Mouse (Mus musculus) embryonic facial prominence, embryonic 11.5 days (tissue): ENCODE measurements around the gene Kif1b. TPM values are rescaled to one million over a fixed set of nuclear protein-coding genes. Genes with fewer than 3 reads are reported as not detected.

Experiments used
- ATAC-seq: fragments of 200-750 bp; cut with Nextera tagmentation; replicated peaks from 2 replicates; pipeline ENCODE4 v1.8.0; 2017; ENCODE audit warnings: low read depth; ENCODE audit not compliant: insufficient number of reproducible peaks, low FRiP score, low TSS enrichment
- DNase-seq: peaks from one replicate; pipeline ENCODE4 v3.0.0-alpha.2; 2015; ENCODE audit warnings: low spot score
- H3K27ac ChIP-seq: fragments of 300-500 bp; sonication (generic); replicated peaks from 2 replicates; pipeline ENCODE4 v1.5.1; 2014; ENCODE audit warnings: mild to moderate bottlenecking, low read depth, low read length, control low read depth
- H3K27me3 ChIP-seq: fragments of 300-500 bp; sonication (generic); 2 replicates; pipeline ENCODE4 v1.6.1; 2014; ENCODE audit warnings: mild to moderate bottlenecking, low read length, moderate library complexity, mixed read lengths; ENCODE audit not compliant: control insufficient read depth, insufficient read depth
- H3K36me3 ChIP-seq: fragments of 300-500 bp; sonication (generic); replicated peaks from 2 replicates; pipeline ENCODE4 v1.6.1; 2014; ENCODE audit warnings: low read depth, mild to moderate bottlenecking, low read length, moderate library complexity, mixed read lengths; ENCODE audit not compliant: control insufficient read depth, insufficient read depth
- H3K4me1 ChIP-seq: fragments of 300-500 bp; sonication (generic); 2 replicates; pipeline ENCODE4 v1.6.1; 2014; ENCODE audit warnings: low read length, mixed read lengths; ENCODE audit not compliant: control insufficient read depth, insufficient read depth
- H3K4me2 ChIP-seq: fragments of 300-500 bp; sonication (generic); 2 replicates; pipeline ENCODE4 v1.6.1; 2014; ENCODE audit warnings: low read depth, mild to moderate bottlenecking, control low read depth, low read length, moderate library complexity
- H3K4me3 ChIP-seq: fragments of 300-500 bp; sonication (generic); 2 replicates; pipeline ENCODE4 v1.5.1; 2014; ENCODE audit warnings: low read depth, low read length, control low read depth
- H3K9ac ChIP-seq: fragments of 300-500 bp; sonication (generic); replicated peaks from 2 replicates; pipeline ENCODE4 v1.6.1; 2014; ENCODE audit warnings: mild to moderate bottlenecking, control low read depth, low read length
- H3K9me3 ChIP-seq: fragments of 300-500 bp; sonication (generic); replicated peaks from 2 replicates; pipeline ENCODE4 v1.6.1; 2016; ENCODE audit warnings: mild to moderate bottlenecking, low read length, inconsistent platforms, mixed read lengths; ENCODE audit not compliant: control insufficient read depth
- WGBS: fragments of 180-500 bp; shearing (Covaris S2); extraction: QIAGEN DNeasy Blood & Tissue Kit; methylation state at CpG from one replicate; pipeline ENCODE4 v1.1.7; 2014; 5-methylcytosine and 5-hydroxymethylcytosine counted together
- polyA plus RNA-seq: library from polyadenylated mRNA; unstranded; fragments of >200 nt; fragmentation: Nextera tagmentation; extraction: Ambion mirVana; gene quantifications from 2 replicates; pipeline ENCODE4 v1.2.1, GENCODE M21; 2014

The Kif1b gene
- polyA plus RNA-seq, 1 experiment from 2014 or later: 45.1 TPM

DNA sequence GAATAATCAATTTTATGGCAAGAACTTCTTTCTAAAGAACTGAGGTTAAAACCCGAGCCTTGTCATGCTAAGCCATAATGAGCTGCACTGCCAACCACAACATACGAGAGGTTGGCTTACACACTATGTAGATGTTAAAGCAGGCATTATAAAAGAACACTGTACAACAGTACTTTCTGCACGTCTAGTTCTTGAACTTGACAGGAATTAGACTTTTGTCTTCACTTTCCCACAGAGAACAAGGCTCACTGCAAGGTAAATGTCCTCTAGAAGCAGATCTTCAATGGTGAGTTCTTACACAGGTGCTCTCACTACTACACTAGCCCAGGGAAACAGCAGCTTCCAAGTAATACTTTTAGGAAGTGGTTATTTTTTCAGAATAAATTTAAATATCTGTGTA is 46.0 kb downstream of the Kif1b start:
- peaks cover 5% of the 10 kb centered on the region for H3K36me3 ChIP-seq
- H3K9me3 ChIP-seq: no peaks in the 10 kb centered on the region
- H3K27me3 ChIP-seq: no peaks in the 10 kb centered on the region
- H3K4me3 ChIP-seq: no peak overlapping the region
- ATAC-seq (no peak), DNase-seq (no peak)
- no peak overlapping the region for H3K27ac ChIP-seq
- no peaks in the 10 kb centered on the region for H3K4me1 ChIP-seq
- WGBS: 75% methylated on average over 3 of the region's 3 CpGs
- H3K9ac ChIP-seq: no peak overlapping the region
- no peak overlapping the region for H3K4me2 ChIP-seq

DNA sequence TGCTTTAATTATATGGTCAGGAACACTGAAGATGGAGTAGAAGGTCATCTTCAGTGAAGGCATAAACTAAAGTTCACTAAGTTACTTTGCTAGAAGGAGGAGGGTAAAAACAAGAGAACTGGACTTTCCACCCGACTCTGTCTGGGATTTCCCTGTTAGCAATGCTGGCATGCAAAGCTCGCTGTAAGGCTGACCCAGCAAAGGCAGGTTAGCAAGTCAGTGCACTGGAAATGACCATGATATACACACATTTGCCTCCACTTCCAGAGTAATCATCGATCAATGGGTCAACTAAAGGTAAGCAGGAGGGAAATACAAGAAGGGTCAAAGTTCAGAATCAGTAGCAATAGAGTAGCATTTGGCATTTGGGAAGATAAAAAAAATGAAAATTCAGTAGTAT is 46.6 kb downstream of the Kif1b start:
- Histone ChIP-seq H3K27ac (no peak overlapping the region), H3K36me3 (peaks cover 5% of the 10 kb centered on the region; the same call in 1 of the 2 replicates), H3K4me1 (no peaks in the 10 kb centered on the region), H3K9me3 (no peaks in the 10 kb centered on the region), H3K4me3 (no peak overlapping the region), H3K9ac (no peak overlapping the region), H3K4me2 (no peak overlapping the region), H3K27me3 (no peaks in the 10 kb centered on the region)
- 88% methylated on average over 3 of the region's 3 CpGs for WGBS
- no peak for ATAC-seq
- no peak for DNase-seq

DNA sequence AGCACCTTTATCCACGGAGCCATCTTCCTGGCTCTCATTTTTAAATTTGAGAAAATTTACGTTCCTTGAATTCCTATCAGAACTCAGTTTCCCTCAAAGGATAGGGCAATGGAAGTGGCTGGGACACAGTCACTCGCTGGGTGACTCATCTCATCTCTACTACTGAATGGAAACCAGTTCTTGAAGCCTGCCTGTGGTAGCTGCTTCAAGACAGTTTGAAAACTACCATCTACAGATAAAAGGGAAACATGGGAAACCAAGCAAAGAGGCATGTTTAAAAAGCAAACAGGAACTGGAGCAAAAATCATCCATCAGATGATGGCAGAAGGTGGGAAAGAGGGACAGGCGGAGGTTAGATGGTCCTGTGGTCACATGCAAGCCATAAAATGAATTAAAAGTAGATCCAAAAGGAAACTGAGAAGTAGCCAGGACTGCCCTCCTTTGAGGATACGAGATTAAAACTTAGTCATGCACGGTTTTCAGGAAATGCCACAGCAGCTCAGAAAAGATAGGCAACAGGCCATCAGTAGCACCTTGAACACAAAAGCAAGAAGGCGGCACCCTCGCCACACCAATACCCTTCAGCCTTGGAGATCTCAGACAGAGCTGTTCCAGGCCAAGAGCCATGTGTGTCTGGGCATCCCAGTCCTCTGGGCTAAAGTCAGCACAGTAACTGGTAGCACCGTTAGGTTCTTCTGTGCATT is 48.0 kb downstream of the Kif1b start:
- ATAC-seq (no peak), DNase-seq (no peak)
- 91% methylated on average over 9 of the region's 9 CpGs for WGBS
- Histone ChIP-seq H3K4me3 (no peak overlapping the region), H3K4me2 (no peak overlapping the region), H3K9ac (no peak overlapping the region), H3K9me3 (no peaks in the 10 kb centered on the region), H3K4me1 (no peaks in the 10 kb centered on the region), H3K27ac (no peak overlapping the region), H3K27me3 (no peaks in the 10 kb centered on the region), H3K36me3 (0 out of 2 replicates have a peak, but pooled peaks cover 2% of the 10 kb centered on the region)

DNA sequence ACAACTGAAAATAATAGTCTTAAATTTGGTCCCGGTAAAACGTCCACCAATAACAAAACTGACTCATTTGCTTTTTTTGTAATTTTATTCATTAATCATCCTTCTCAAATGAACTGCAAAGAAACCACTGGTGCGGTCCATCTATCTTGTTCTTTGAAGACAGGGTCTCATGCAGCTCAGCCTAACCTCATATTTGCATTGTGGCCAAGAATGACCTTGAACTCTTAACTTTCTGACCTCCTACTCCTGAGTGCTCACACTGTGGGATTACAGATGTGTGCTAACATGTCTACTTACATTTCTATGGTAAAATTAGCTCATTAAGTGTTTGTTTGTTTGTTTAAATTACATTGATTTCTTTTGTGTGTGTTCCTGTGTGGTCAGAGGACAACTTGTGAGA is 48.6 kb downstream of the Kif1b start:
- no peak overlapping the region for H3K9ac ChIP-seq
- H3K4me3 ChIP-seq: no peak overlapping the region
- no peaks in the 10 kb centered on the region for H3K9me3 ChIP-seq
- WGBS: 90% methylated on average over 3 of the region's 3 CpGs
- no peak for ATAC-seq
- H3K4me1 ChIP-seq: no peaks in the 10 kb centered on the region
- H3K4me2 ChIP-seq: no peak overlapping the region
- H3K27me3 ChIP-seq: no peaks in the 10 kb centered on the region
- no peak overlapping the region for H3K27ac ChIP-seq
- DNase-seq: no peak
- 0 out of 2 replicates have a peak, but pooled peaks cover under 1% of the 10 kb centered on the region for H3K36me3 ChIP-seq

DNA sequence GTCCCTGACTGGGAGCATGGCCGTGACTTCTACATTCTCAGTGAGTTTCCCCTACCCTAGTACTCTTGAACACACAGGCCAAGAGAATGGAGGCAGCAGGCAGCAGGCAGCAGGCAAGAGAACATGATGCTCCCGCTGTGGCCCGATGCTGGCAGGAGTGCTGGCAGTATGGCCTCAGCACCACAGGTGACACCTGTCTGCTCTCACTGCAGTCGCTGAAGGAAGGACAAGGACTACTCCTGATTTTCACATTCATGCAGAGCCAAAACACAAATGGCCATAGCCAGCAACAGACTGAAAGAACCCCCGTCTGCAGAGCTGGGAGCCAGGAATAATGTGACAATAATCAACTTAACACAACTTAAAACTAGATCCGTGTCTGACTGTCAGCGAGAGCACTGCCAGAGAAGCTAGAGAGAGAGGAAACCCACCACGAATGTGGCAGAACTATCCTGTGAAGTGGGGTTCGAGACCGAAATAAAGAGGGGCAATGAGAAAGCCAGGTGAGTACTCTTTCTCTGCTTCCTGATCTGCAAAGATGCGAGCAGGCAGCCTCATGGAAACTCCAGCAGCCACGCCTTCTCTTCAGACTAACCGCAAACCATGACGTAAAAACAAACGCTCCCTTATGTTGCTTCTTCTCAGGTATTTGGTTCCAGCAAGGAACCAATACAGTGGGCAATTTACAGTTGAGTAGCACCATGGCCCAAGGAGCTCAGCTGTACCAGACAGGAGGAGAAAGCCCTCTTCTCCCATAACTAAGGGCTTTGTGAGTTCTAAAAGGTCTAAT is 50.8 kb downstream of the Kif1b start:
- no peak overlapping the region for H3K27ac ChIP-seq
- 93% methylated on average over 15 of the region's 15 CpGs for WGBS
- H3K4me1 ChIP-seq: no peaks in the 10 kb centered on the region
- H3K9ac ChIP-seq: no peak overlapping the region
- no peaks in the 10 kb centered on the region for H3K9me3 ChIP-seq
- ATAC-seq (no peak), DNase-seq (no peak)
- H3K36me3 ChIP-seq: no peaks in the 10 kb centered on the region
- no peaks in the 10 kb centered on the region for H3K27me3 ChIP-seq
- H3K4me3 ChIP-seq: no peak overlapping the region
- H3K4me2 ChIP-seq: no peak overlapping the region

DNA sequence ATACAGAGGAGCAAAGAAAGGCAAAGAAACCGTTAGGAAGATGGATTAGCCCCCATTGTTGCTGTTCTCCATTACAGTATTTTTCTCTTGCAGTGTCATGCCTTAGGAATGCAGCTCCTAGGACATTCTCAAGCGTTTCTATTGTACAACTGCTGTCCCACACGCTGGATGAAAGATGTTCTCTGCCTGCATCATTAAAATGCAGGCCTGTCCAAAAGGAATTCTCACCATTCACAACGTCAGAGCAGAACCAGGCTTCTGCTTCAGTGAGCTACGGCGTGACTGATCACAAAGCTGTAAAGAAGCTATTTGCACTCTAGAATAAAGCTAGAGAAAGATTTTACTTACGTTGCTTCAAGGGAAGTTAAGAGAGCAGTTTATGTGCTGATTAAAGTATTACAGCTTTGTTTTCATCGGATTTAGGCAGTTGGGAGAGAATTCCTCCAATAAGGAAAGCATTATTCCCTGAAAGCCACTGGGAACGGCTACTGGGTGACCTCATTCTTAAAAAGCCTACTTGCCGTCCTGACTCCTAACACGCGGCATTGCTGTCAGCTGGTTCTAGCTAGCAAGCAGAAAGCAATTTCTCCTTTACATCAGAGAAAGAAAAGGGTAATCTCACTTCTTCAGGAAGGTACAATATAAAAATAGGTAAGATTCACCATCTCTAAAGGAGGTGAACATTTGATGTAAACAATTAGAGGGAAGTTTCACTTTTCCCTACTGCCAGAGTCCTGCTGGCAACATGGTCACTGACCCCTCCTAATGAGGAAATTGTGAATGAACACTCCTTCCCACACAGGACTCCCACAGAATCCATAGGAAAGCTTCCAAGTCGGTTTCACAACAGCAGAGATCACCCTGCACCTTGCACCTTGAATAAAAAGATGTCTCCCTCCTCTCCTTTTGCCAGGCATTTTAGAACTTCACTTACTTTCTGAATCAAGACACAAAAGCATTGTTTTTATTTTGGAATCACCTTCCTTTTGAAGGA is 51.9 kb downstream of the Kif1b start:
- Histone ChIP-seq H3K9ac (no peak overlapping the region), H3K4me3 (no peak overlapping the region), H3K27ac (no peak overlapping the region), H3K27me3 (no peaks in the 10 kb centered on the region), H3K36me3 (no peaks in the 10 kb centered on the region), H3K9me3 (no peaks in the 10 kb centered on the region), H3K4me1 (no peaks in the 10 kb centered on the region), H3K4me2 (no peak overlapping the region)
- peak; percentile 52; the same call in 1 of the 2 replicates for ATAC-seq
- DNase-seq: no peak
- 57% methylated on average over 13 of the region's 13 CpGs for WGBS

DNA sequence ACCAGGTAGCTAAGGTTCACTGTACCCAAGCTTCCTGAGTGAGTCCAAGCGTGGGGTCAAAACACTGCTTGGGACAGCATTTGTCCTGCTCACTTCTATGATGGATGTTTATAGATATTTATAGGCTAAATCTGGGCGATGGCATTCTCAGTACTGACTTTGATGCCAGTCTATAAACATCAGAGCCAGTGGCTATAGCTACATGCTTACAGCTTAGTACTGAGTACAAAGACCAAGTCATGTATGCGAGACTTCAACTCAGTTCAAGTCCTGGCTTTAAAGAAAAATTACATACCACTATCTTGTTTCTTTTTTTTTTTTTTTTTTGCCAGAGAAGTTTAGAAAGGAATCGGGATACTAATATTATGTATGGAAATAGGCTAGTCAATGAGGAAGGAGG is 52.7 kb downstream of the Kif1b start:
- WGBS: 85% methylated on average over 4 of the region's 4 CpGs
- no peak for ATAC-seq
- Histone ChIP-seq H3K27ac (no peak overlapping the region), H3K36me3 (no peaks in the 10 kb centered on the region), H3K4me1 (no peaks in the 10 kb centered on the region), H3K4me3 (no peak overlapping the region), H3K9ac (no peak overlapping the region), H3K9me3 (no peaks in the 10 kb centered on the region), H3K27me3 (no peaks in the 10 kb centered on the region), H3K4me2 (no peak overlapping the region)
- DNase-seq: no peak
